Mouse (Mus musculus) megakaryocyte, embryonic 14.5 days (primary cell): ENCODE data around the gene Akap13.

ENCODE experiments used
- FLI1 ChIP-seq: IDR thresholded peaks from 2 replicates; pipeline ENCODE4 v1.6.1; 2012; ENCODE audit warnings: low read length, inconsistent platforms, mixed read lengths
- GATA1 ChIP-seq: IDR thresholded peaks from 3 replicates; pipeline ENCODE4 v1.6.1; 2012; ENCODE audit warnings: mixed read lengths, low read length, inconsistent platforms, borderline replicate concordance

DNA sequence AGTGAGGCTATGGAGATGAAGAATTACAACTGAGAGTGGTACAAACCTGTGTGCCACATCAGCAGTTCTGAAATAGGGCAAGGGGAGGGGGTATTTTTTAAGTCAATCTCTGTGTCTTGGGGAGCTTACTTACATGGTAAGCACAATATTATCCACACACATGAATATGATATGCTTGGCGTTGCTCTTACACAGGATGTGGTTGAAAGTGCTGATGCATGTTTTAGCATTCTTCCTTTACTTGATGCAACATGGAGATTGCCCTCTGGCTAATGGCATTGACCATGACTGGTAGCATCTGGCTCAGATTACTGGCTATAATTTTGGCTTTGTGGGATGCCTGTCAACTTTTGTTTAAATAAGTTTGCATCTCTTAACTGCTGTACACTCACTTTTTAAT, 194.6 kb downstream of the Akap13 start:
- TF ChIP-seq GATA1 (no peak), FLI1 (no peak)
